Mouse (Mus musculus): ENCODE data around the gene Kptn.

DNA sequence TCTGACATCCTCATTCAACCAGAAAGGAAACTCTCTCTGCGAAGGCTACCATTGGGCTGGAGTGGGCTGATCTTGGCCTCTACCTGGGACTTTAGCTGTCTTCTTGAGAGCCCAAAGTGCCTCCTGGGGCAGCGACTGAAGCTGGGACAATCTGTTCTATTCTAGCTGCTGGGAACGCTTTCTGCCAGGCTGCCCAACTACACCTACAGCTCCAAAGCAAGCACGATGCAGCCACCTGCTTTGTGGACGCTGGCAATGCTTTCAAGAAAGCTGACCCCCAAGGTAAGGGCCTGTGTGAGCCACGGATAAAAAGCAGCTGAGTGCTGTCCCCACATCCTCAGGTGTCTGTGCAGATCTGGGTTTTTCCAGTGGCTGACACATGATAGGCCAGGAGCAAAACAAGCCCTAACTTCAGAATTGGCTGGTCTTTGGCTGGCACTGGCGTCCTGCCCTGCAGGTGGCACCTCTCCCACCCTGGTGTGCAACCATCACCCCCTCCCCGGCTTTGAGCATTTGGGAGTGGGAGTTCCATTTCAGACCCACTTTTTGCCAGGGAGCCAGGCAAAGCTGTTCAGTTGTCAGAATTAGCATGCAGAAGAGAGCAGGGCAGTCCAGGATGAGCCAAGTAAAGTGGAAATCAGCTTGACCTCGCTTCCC, 10.7 kb upstream of the Kptn start:
- TF ChIP-seq TAL1 (IDR thresholded peaks at IDR 0.05; ENCODE audit: low read length): no peak
- no peak for TF ChIP-seq GATA1 (IDR thresholded peaks at IDR 0.05; ENCODE audit: low read length)
